Mouse (Mus musculus) layer of hippocampus, adult 9-10 months (tissue): ENCODE measurements around the gene Arap1.

ENCODE experiments used
- DNase-seq: peaks from one replicate; pipeline ENCODE4 v3.0.0; 2022; ENCODE audit warnings: low spot score

Gene Arap1

GRCm38 (mm10) chr7:101449855-101450254, 102.0 kb downstream of the Arap1 start:
- no peak for DNase-seq

GRCm38 (mm10) chr7:101450422-101451401, 102.8 kb downstream of the Arap1 start:
- DNase-seq, result peak; percentile 78

- no peak for DNase-seq
Observed at GRCm38 (mm10) chr7:101452669-101453068, 104.8 kb downstream of the Arap1 start.

- no peak for DNase-seq
Observed at GRCm38 (mm10) chr7:101453296-101453695, 105.4 kb downstream of the Arap1 start.

GRCm38 (mm10) chr7:101453725-101454124, 105.9 kb downstream of the Arap1 start:
- no peak for DNase-seq

GRCm38 (mm10) chr7:101454479-101454878, 106.6 kb downstream of the Arap1 start:
- no peak for DNase-seq

GRCm38 (mm10) chr7:101455141-101455540, 107.3 kb downstream of the Arap1 start:
- no peak for DNase-seq

- DNase-seq, result no peak
Observed at GRCm38 (mm10) chr7:101456318-101456717, 108.5 kb downstream of the Arap1 start.

GRCm38 (mm10) chr7:101456789-101457188, 108.9 kb downstream of the Arap1 start:
- DNase-seq, result no peak

GRCm38 (mm10) chr7:101457283-101457682, 109.4 kb downstream of the Arap1 start:
- DNase-seq, result no peak

GRCm38 (mm10) chr7:101457801-101458200, 109.9 kb downstream of the Arap1 start:
- DNase-seq, result no peak

GRCm38 (mm10) chr7:101458278-101458781, 110.5 kb downstream of the Arap1 start:
- DNase-seq, result no peak

- DNase-seq, result no peak
Observed at GRCm38 (mm10) chr7:101459305-101459813, 111.5 kb downstream of the Arap1 start.

GRCm38 (mm10) chr7:101459923-101460607, 112.2 kb downstream of the Arap1 start:
- no peak for DNase-seq

GRCm38 (mm10) chr7:101460608-101460957, 112.7 kb downstream of the Arap1 start:
- no peak for DNase-seq

GRCm38 (mm10) chr7:101461571-101461970, 113.7 kb downstream of the Arap1 start:
- no peak for DNase-seq
